Comparison of ENCODE assay signal across 8 mouse cellular contexts in the genomic region with DNA sequence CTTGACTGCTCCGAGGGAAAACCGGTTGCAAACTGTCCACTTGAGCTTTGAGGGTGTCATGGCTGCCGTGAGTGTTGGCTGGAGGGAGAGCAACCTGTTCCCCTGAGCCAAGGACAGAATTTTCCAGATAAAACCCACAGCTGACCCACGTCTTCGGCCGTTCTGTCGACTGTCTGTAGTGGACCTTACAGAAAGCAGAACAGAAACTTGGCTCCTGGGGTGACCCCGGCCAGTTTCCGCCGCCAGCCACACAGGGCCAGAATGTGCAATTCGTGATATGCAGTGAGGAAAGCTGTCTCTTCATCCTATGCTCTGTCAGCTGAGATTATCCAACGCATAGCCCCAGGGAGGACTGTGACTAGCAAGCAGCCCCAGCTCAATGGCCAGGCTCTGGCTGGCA.
DNase-seq lines count a peak whose midpoint lies in the region; ATAC-seq lines count a peak whose summit lies in the region.

No protein-coding gene starts in this region.

- ATAC-seq in limb, embryonic 13.5 days (ENCODE audit: low FRiP score, low read depth): peak; percentile 13; the same call in 1 of the 2 replicates
- ATAC-seq in stomach, embryonic 16.5 days (ENCODE audit: insufficient read depth, low FRiP score): no peak
- no peak for ATAC-seq in cerebellum, adult (ENCODE audit: insufficient number of reproducible peaks, low FRiP score, low TSS enrichment)

- H3K9me3 ChIP-seq in limb, embryonic 13.5 days: no peaks in the 10 kb centered on the region
- H3K9me3 ChIP-seq in stomach, embryonic 16.5 days (replicated peaks; ENCODE audit: control insufficient read depth, low read length): no peaks in the 10 kb centered on the region

- H3K4me2 ChIP-seq in limb, embryonic 13.5 days (replicated peaks): peak overlapping the region; percentile 32
- H3K4me2 ChIP-seq in stomach, embryonic 16.5 days (ENCODE audit: low read depth, low read length): no peak overlapping the region

- H3K4me3 ChIP-seq in limb, embryonic 13.5 days: no peak overlapping the region
- H3K4me3 ChIP-seq in stomach, embryonic 16.5 days (replicated peaks; ENCODE audit: low read length): no peak overlapping the region

- no peaks in the 10 kb centered on the region for H3K27me3 ChIP-seq in limb, embryonic 13.5 days
- no peaks in the 10 kb centered on the region for H3K27me3 ChIP-seq in stomach, embryonic 16.5 days (ENCODE audit: control insufficient read depth, insufficient read depth, low read length)

- no peak overlapping the region for H3K9ac ChIP-seq in limb, embryonic 13.5 days
- H3K9ac ChIP-seq in stomach, embryonic 16.5 days (ENCODE audit: low read length): no peak overlapping the region

- WGBS in limb, embryonic 13.5 days: 78% methylated on average over 12 of the region's 12 CpGs
- 66% methylated on average over 12 of the region's 12 CpGs for WGBS in stomach, embryonic 16.5 days

- H3K4me1 ChIP-seq in limb, embryonic 13.5 days: peaks cover 47% of the 10 kb centered on the region
- peaks cover 21% of the 10 kb centered on the region for H3K4me1 ChIP-seq in stomach, embryonic 16.5 days (ENCODE audit: control insufficient read depth, insufficient read depth, low read length)

- peaks cover 14% of the 10 kb centered on the region for H3K36me3 ChIP-seq in limb, embryonic 13.5 days
- H3K36me3 ChIP-seq in stomach, embryonic 16.5 days (ENCODE audit: control insufficient read depth, insufficient read depth, low read length): no peaks in the 10 kb centered on the region

- peak; percentile 53 to 74 for DNase-seq in adrenal gland, adult (ENCODE audit: inconsistent age in 2 of 2, low spot score in 1 of 2)
- DNase-seq in adrenal gland, postnatal 25 days: no peak
- peak; percentile 26 for DNase-seq in right cerebral cortex, postnatal 25 days
- no peak for DNase-seq in right cerebral cortex, postnatal 14 days
- DNase-seq in retina, embryonic 14.5 days (ENCODE audit: low spot score): no peak

- H3K27ac ChIP-seq in limb, embryonic 13.5 days: peak overlapping the region; percentile 79
- H3K27ac ChIP-seq in stomach, embryonic 16.5 days (ENCODE audit: low read length): 0 out of 2 replicates have a peak overlapping the region, but pooled peaks have one; percentile 0

Comparison
In these comparisons a context has a peak if more than half of its experiments do, and no peak if none do; other contexts are left out.
1. DNase-seq: peak in adrenal gland, adult (2 of 2) and right cerebral cortex, postnatal 25 days (single experiment); none in adrenal gland, postnatal 25 days (single experiment), right cerebral cortex, postnatal 14 days (single experiment) and retina, embryonic 14.5 days (single experiment).